Mouse (Mus musculus) lung, adult 2 months (tissue): Measurements from ENCODE around the gene Olfr1393.

ENCODE experiments used
- CTCF ChIP-seq: fragments of 200-500 bp; IDR thresholded peaks from 2 replicates; pipeline ENCODE4 v1.5.1; 2011; ENCODE audit warnings: mild to moderate bottlenecking, low read length, control low read depth; ENCODE audit not compliant: insufficient read depth
- POLR2A ChIP-seq: fragments of 200-500 bp; IDR thresholded peaks from 2 replicates; pipeline ENCODE4 v1.6.1; 2011; ENCODE audit warnings: low read depth, mild to moderate bottlenecking, control low read depth, low read length, borderline replicate concordance; ENCODE audit errors: extremely low read depth

GRCm38 (mm10) chr11:49267316-49267715 is 10.8 kb upstream of the Olfr1393 start:
- TF ChIP-seq CTCF (no peak), POLR2A (no peak)
